Mouse (Mus musculus) hindbrain, postnatal 0 days (tissue): ENCODE data around the gene Hnrnpr. TPM values are rescaled to one million over a fixed set of nuclear protein-coding genes. Genes with fewer than 3 reads are reported as not detected.

Experiments
- ATAC-seq: fragments of 200-750 bp; cut with Nextera tagmentation; 2 replicates; pipeline ENCODE4 v1.8.0; 2017; ENCODE audit warnings: mild to moderate bottlenecking, moderate TSS enrichment, moderate library complexity
- DNase-seq: peaks from one replicate; pipeline ENCODE4 v3.0.0-alpha.2; 2015; ENCODE audit warnings: low spot score
- H3K27ac ChIP-seq: fragments of 300-500 bp; sonication (generic); 2 replicates; pipeline ENCODE4 v1.5.1; 2014; ENCODE audit warnings: mild to moderate bottlenecking
- H3K27me3 ChIP-seq: fragments of 300-500 bp; sonication (generic); 2 replicates; pipeline ENCODE4 v1.6.1; 2014; ENCODE audit warnings: low read length, mixed read lengths; ENCODE audit not compliant: insufficient read depth
- H3K36me3 ChIP-seq: fragments of 300-500 bp; sonication (generic); 2 replicates; pipeline ENCODE4 v1.6.1; 2014; ENCODE audit warnings: low read length, mixed read lengths; ENCODE audit not compliant: insufficient read depth
- H3K4me1 ChIP-seq: fragments of 300-500 bp; sonication (generic); 2 replicates; pipeline ENCODE4 v1.6.1; 2014; ENCODE audit warnings: antibody characterized with exemption, low read length, mixed read lengths; ENCODE audit not compliant: insufficient read depth
- H3K4me2 ChIP-seq: fragments of 300-500 bp; sonication (generic); 2 replicates; pipeline ENCODE4 v1.6.1; 2014; ENCODE audit warnings: low read depth, mild to moderate bottlenecking, low read length, moderate library complexity, mixed read lengths
- H3K4me3 ChIP-seq: fragments of 300-500 bp; sonication (generic); 2 replicates; pipeline ENCODE4 v1.5.1; 2014; ENCODE audit warnings: low read length
- H3K9ac ChIP-seq: fragments of 300-500 bp; sonication (generic); replicated peaks from 2 replicates; pipeline ENCODE4 v1.6.1; 2014; ENCODE audit warnings: mild to moderate bottlenecking, low read length, moderate library complexity, mixed read lengths
- H3K9me3 ChIP-seq: fragments of 300-500 bp; sonication (generic); 2 replicates; pipeline ENCODE4 v1.6.1; 2016; ENCODE audit warnings: low read length, mixed read lengths
- CTCF ChIP-seq: IDR thresholded peaks from 2 replicates; pipeline ENCODE4 v1.5.1; 2016; ENCODE audit warnings: antibody characterized with exemption, control low read depth, low read depth
- WGBS: fragments of 180-500 bp; shearing (Covaris S2); extraction: QIAGEN DNeasy Blood & Tissue Kit; methylation state at CpG from one replicate; pipeline ENCODE4 v1.1.7; 2014; 5-methylcytosine and 5-hydroxymethylcytosine counted together
- polyA plus RNA-seq: library from polyadenylated mRNA; unstranded; fragments of >200 nt; fragmentation: Nextera tagmentation; extraction: Ambion mirVana; gene quantifications from 2 replicates; pipeline ENCODE4 v1.2.1, GENCODE M21; 2015
- total RNA-seq: library from RNA; depleted of rRNA; stranded (reverse); fragments of >200 nt; gene quantifications from 2 replicates; pipeline ENCODE4 v1.2.3, GENCODE M21; 2014; rRNA removed

The Hnrnpr gene
- total RNA-seq (66.4 and 69.0 TPM in 2 replicates), polyA plus RNA-seq (154 and 159 TPM in 2 replicates)

DNA sequence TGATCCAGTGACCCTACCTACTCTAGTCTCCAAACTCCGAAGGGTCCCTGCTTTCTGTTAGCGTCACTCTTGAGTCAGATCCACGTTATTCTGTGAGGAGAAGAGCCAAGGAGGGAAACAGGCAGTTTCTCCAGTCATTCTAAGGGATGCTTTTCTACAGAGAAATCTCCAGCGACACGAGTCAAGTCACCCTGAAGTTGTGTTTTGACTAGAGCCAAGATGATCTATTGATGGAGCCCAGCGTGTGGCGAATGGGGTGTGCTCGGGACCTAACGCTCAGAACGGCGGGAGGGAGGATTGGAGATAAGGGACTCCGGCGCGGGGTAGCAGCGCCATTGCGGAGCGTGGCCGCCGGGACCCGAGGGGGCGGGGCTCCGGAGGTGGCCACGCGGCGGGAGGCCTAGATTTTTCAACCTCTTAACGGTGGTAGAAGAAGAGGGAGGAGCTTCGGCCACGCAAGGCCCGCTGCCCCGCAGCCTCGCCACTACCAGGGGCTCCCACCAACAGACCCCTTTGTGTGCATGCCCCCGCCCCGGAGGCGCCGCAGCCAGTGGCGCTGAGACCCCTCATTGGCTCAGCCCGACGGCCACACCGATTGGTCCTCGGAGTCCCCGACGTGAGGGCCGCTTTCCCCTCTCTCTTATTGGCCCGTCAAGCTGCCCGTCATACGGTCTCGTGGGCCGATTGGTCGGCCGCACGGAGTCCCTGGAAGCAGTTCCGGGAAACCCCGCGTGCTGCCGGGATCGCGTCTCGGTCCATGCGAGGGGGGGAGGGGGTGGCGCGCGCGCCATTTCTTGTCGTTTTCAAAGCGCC is at the start of gene Hnrnpr:
Gene Hnrnpr (plus strand): TSS at position 714 of the 813 bp plus-strand sequence.
- peak; percentile 99 for DNase-seq
- WGBS = under 1% methylated on average over 65 of the region's 65 CpGs
- H3K9me3 ChIP-seq = no peaks in the 10 kb centered on the region
- H3K9ac ChIP-seq = peak within 1 kb of the TSS; percentile 98
- peak; percentile 100 for ATAC-seq
- H3K36me3 ChIP-seq = no peaks in the 10 kb centered on the region
- H3K4me1 ChIP-seq = 0 out of 2 replicates have a peak, but pooled peaks cover 11% of the 10 kb centered on the region
- H3K27me3 ChIP-seq = no peaks in the 10 kb centered on the region
- no peak for TF ChIP-seq CTCF
- peak within 1 kb of the TSS; percentile 98 for H3K27ac ChIP-seq
- H3K4me3 ChIP-seq = peak within 1 kb of the TSS; percentile 100
- peak within 1 kb of the TSS; percentile 89 for H3K4me2 ChIP-seq

- H3K27ac ChIP-seq = no peak overlapping the region
- ATAC-seq = no peak
- no peak for TF ChIP-seq CTCF
- no peak overlapping the region for H3K9ac ChIP-seq
- no peaks in the 10 kb centered on the region for H3K27me3 ChIP-seq
- WGBS = 77% methylated on average over 10 of the region's 10 CpGs
- H3K36me3 ChIP-seq = no peaks in the 10 kb centered on the region
- no peak for DNase-seq
- no peaks in the 10 kb centered on the region for H3K9me3 ChIP-seq
- H3K4me3 ChIP-seq = no peak overlapping the region
- no peak overlapping the region for H3K4me2 ChIP-seq
- no peaks in the 10 kb centered on the region for H3K4me1 ChIP-seq
Observed at GRCm38 (mm10) chr4:136261912-136262311, 48.8 kb upstream of the Hnrnpr start.

GRCm38 (mm10) chr4:136263555-136263954 is 47.2 kb upstream of the Hnrnpr start:
- ATAC-seq = no peak
- no peaks in the 10 kb centered on the region for H3K36me3 ChIP-seq
- H3K4me2 ChIP-seq = no peak overlapping the region
- no peak overlapping the region for H3K9ac ChIP-seq
- no peak overlapping the region for H3K27ac ChIP-seq
- no peaks in the 10 kb centered on the region for H3K27me3 ChIP-seq
- TF ChIP-seq CTCF = no peak
- no peak for DNase-seq
- no peaks in the 10 kb centered on the region for H3K9me3 ChIP-seq
- 90% methylated on average over 4 of the region's 4 CpGs for WGBS
- H3K4me3 ChIP-seq = no peak overlapping the region
- H3K4me1 ChIP-seq = no peaks in the 10 kb centered on the region

- ATAC-seq = no peak
- Histone ChIP-seq H3K36me3 (no peaks in the 10 kb centered on the region), H3K27ac (no peak overlapping the region), H3K4me1 (no peaks in the 10 kb centered on the region), H3K4me3 (no peak overlapping the region), H3K4me2 (no peak overlapping the region), H3K9me3 (no peaks in the 10 kb centered on the region), H3K9ac (no peak overlapping the region), H3K27me3 (no peaks in the 10 kb centered on the region)
- DNase-seq = no peak
- no peak for TF ChIP-seq CTCF
- 78% methylated on average over 9 of the region's 9 CpGs for WGBS
Observed at GRCm38 (mm10) chr4:136266716-136267343, 43.9 kb upstream of the Hnrnpr start.

- ATAC-seq (no peak), DNase-seq (no peak)
- 96% methylated on average over 1 of the region's 1 CpGs for WGBS
- no peak for TF ChIP-seq CTCF
- Histone ChIP-seq H3K36me3 (no peaks in the 10 kb centered on the region), H3K4me2 (no peak overlapping the region), H3K4me1 (no peaks in the 10 kb centered on the region), H3K9me3 (no peaks in the 10 kb centered on the region), H3K9ac (no peak overlapping the region), H3K27ac (no peak overlapping the region), H3K4me3 (no peak overlapping the region), H3K27me3 (no peaks in the 10 kb centered on the region)
Observed at GRCm38 (mm10) chr4:136268912-136269311, 41.8 kb upstream of the Hnrnpr start.

DNA sequence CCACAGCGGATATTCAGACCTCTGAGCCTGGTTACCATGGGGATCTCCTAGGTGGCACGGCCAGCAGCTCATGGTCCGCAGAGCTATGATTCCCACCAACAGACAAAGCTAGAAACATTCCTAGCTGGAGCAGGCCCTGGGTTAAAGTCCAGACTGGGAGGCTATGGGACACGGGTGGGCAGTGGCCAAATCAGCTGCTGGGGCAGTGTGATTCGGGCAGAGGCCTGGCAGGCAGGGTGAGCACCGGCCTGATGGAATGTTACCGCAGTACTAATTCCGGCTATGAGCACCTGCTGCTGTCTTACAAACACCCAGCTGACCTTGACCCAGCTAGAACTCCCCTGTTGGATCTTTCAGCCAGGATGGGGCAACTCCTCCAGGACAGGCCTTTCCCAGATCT is 40.1 kb upstream of the Hnrnpr start:
- no peaks in the 10 kb centered on the region for H3K4me1 ChIP-seq
- DNase-seq = no peak
- H3K27me3 ChIP-seq = no peaks in the 10 kb centered on the region
- no peak overlapping the region for H3K4me3 ChIP-seq
- no peak overlapping the region for H3K27ac ChIP-seq
- no peak overlapping the region for H3K4me2 ChIP-seq
- no peaks in the 10 kb centered on the region for H3K36me3 ChIP-seq
- no peak for ATAC-seq
- no peak overlapping the region for H3K9ac ChIP-seq
- TF ChIP-seq CTCF = no peak
- WGBS = 73% methylated on average over 8 of the region's 8 CpGs
- no peaks in the 10 kb centered on the region for H3K9me3 ChIP-seq
